9 mouse cellular contexts compared by ENCODE assay signal in the genomic region with DNA sequence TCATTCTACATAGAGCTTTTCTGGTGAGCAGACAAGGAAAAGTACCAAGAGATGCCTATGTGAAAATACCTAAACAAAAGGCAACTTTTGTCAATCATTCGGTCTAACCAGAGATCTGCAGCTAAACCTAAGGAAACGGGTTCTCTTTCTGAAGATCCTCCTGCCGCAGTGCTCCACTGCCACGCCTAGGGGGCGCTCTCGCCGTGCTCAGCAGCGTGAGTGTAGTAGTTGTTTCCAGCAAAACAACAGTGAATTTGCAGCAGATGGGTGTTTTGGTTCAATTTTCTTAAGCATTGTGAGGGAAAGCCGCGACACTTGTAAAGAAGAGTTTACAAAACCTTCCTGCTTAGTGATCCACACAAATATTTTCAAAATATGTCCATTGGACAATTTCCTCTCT.
DNase-seq lines count a peak whose midpoint lies in the region; ATAC-seq and TF ChIP-seq lines count a peak whose summit lies in the region.
"Had no signal": no experiment of that assay in that cellular context is flagged by ENCODE, and none has a peak within 500 bp of the region (broad histone marks: within the 10 kb centered on the region; RNA-seq: fewer than 3 reads in every experiment).

No protein-coding gene starts in this region.

- 13% methylated on average over 10 of the region's 10 CpGs for WGBS in heart, adult 2 months
- 10% methylated on average over 10 of the region's 10 CpGs for WGBS in hindbrain, embryonic 15.5 days
- WGBS in limb, embryonic 11.5 days = 15% methylated on average over 10 of the region's 10 CpGs
- WGBS in neural tube, embryonic 13.5 days = 11% methylated on average over 10 of the region's 10 CpGs

- no peak overlapping the region for H3K27ac ChIP-seq in heart, adult 2 months
- no peak overlapping the region for H3K27ac ChIP-seq in hindbrain, embryonic 15.5 days (replicated peaks)
- H3K27ac ChIP-seq in limb, embryonic 11.5 days (replicated peaks; ENCODE audit: low read depth, low read length) = no peak overlapping the region
- no peak overlapping the region for H3K27ac ChIP-seq in neural tube, embryonic 13.5 days (replicated peaks)
- H3K27ac ChIP-seq: liver, embryonic 13.5 days had no signal

- no peak for TF ChIP-seq EP300 in heart, adult 2 months (IDR thresholded peaks at IDR 0.05; ENCODE audit: insufficient read depth, low read depth, low read length)

- H3K4me1 ChIP-seq in heart, adult 2 months (ENCODE audit: control insufficient read depth, insufficient read depth, low read length) = no peaks in the 10 kb centered on the region
- peaks cover 9% of the 10 kb centered on the region; the same call in 1 of the 2 replicates for H3K4me1 ChIP-seq in hindbrain, embryonic 15.5 days (replicated peaks)
- no peaks in the 10 kb centered on the region for H3K4me1 ChIP-seq in limb, embryonic 11.5 days (ENCODE audit: control insufficient read depth, insufficient read depth, low read length)
- peaks cover 10% of the 10 kb centered on the region for H3K4me1 ChIP-seq in neural tube, embryonic 13.5 days (replicated peaks)
- H3K4me1 ChIP-seq: liver, embryonic 13.5 days had no signal

- H3K4me2 ChIP-seq in hindbrain, embryonic 15.5 days = peak overlapping the region; percentile 38
- no peak overlapping the region for H3K4me2 ChIP-seq in limb, embryonic 11.5 days (ENCODE audit: low read depth, severe bottlenecking)
- H3K4me2 ChIP-seq in neural tube, embryonic 13.5 days = peak overlapping the region; percentile 13; the same call in 1 of the 2 replicates
- H3K4me2 ChIP-seq: liver, embryonic 13.5 days had no signal

- no peaks in the 10 kb centered on the region for H3K79me2 ChIP-seq in heart, adult 2 months (replicated peaks; ENCODE audit: control insufficient read depth, insufficient read depth, low read length)

- ATAC-seq in hindbrain, embryonic 15.5 days (ENCODE audit: low FRiP score, low read depth) = no peak
- ATAC-seq in limb, embryonic 11.5 days (ENCODE audit: insufficient number of reproducible peaks, low FRiP score, low TSS enrichment, low read depth) = no peak
- no peak for ATAC-seq in neural tube, embryonic 13.5 days (ENCODE audit: low read depth)

- peak in 1 of 2 experiments; percentile 29 for DNase-seq in heart, adult 2 months
- DNase-seq in heart, adult 9 months (ENCODE audit: low spot score in 2 of 2) = no peak
- peak; percentile 6 for DNase-seq in adrenal gland, adult 8-10 months
- DNase-seq in embryo, embryonic 11.5 days (ENCODE audit: low read depth, low spot score) = peak; percentile 31
- peak; percentile 79 for DNase-seq in limb, embryonic 11.5 days (ENCODE audit: low spot score)
- peak; percentile 8 for DNase-seq in yolk sac, embryonic 10.5 days (ENCODE audit: low spot score)
- DNase-seq: liver, embryonic 13.5 days had no signal

- intact Hi-C loops in heart, adult 2 months (cut with DNase I) = loop anchor here (5.0 kb wide), 1 partner anchor 243 kb away; no protein-coding TSS in a partner anchor

- no peak overlapping the region for H3K9ac ChIP-seq in heart, adult 2 months (ENCODE audit: low read depth, low read length)
- H3K9ac ChIP-seq in hindbrain, embryonic 15.5 days = no peak overlapping the region
- no peak overlapping the region for H3K9ac ChIP-seq in limb, embryonic 11.5 days (ENCODE audit: low read length)
- no peak overlapping the region for H3K9ac ChIP-seq in neural tube, embryonic 13.5 days
- H3K9ac ChIP-seq: liver, embryonic 13.5 days had no signal

- TF ChIP-seq CTCF in heart, adult 2 months (IDR thresholded peaks at IDR 0.05) = peak; percentile 78

- H3K36me3 ChIP-seq in heart, adult 2 months (ENCODE audit: control insufficient read depth, insufficient read depth, low read length) = no peaks in the 10 kb centered on the region
- H3K36me3 ChIP-seq in hindbrain, embryonic 15.5 days = no peaks in the 10 kb centered on the region
- H3K36me3 ChIP-seq in limb, embryonic 11.5 days (ENCODE audit: control insufficient read depth, insufficient read depth, low read length) = no peaks in the 10 kb centered on the region
- H3K36me3 ChIP-seq in neural tube, embryonic 13.5 days = no peaks in the 10 kb centered on the region
- H3K36me3 ChIP-seq: liver, embryonic 13.5 days had no signal

- H3K4me3 ChIP-seq in heart, adult 2 months = no peak overlapping the region
- no peak overlapping the region for H3K4me3 ChIP-seq in hindbrain, embryonic 15.5 days
- H3K4me3 ChIP-seq in limb, embryonic 11.5 days (ENCODE audit: low read depth, low read length) = no peak overlapping the region
- no peak overlapping the region for H3K4me3 ChIP-seq in neural tube, embryonic 13.5 days
- H3K4me3 ChIP-seq: liver, embryonic 13.5 days had no signal

- no peaks in the 10 kb centered on the region for H3K27me3 ChIP-seq in heart, adult 2 months (ENCODE audit: control insufficient read depth, insufficient read depth, low read length)
- no peaks in the 10 kb centered on the region for H3K27me3 ChIP-seq in hindbrain, embryonic 15.5 days
- no peaks in the 10 kb centered on the region for H3K27me3 ChIP-seq in limb, embryonic 11.5 days (ENCODE audit: control insufficient read depth, insufficient read depth, low read length)
- no peaks in the 10 kb centered on the region for H3K27me3 ChIP-seq in neural tube, embryonic 13.5 days
- H3K27me3 ChIP-seq: liver, embryonic 13.5 days had no signal

- no peaks in the 10 kb centered on the region for H3K9me3 ChIP-seq in hindbrain, embryonic 15.5 days
- no peaks in the 10 kb centered on the region for H3K9me3 ChIP-seq in limb, embryonic 11.5 days (ENCODE audit: control insufficient read depth, low read length)
- no peaks in the 10 kb centered on the region for H3K9me3 ChIP-seq in neural tube, embryonic 13.5 days
- H3K9me3 ChIP-seq: liver, embryonic 13.5 days had no signal

- no peak for TF ChIP-seq POLR2A in heart, adult 2 months (IDR thresholded peaks at IDR 0.05; ENCODE audit: insufficient read depth, low read depth, low read length)

Comparison
In these comparisons a context has a peak if more than half of its experiments do, and no peak if none do; other contexts are left out.
1. DNase-seq: peak in adrenal gland, adult 8-10 months (single experiment), embryo, embryonic 11.5 days (single experiment), limb, embryonic 11.5 days (single experiment) and yolk sac, embryonic 10.5 days (single experiment); none in heart, adult 9 months (0 of 2).